Comparison of ENCODE assay signal across 22 mouse cellular contexts in the genomic region with DNA sequence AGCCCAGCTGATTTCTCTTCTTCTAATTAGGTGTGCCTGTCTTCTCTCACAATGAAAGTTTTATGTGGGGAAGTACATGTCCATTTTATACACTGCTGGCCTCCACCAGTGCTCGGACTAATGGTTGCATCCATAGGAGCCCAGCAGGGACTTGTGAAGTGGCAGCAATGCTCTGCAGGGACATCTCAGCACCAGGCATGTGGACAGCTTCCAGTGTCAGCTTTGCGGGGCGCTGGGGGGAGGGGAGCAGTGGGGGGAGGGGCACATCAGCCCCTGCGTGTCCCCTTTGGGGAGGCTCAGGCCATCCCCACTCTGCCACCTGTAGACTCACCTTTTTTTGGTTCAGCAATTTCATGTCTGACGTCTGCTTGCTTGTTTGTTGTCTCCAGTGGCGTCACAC. TPM values are rescaled to one million over a fixed set of nuclear protein-coding genes. Genes with fewer than 3 reads are reported as not detected.
DNase-seq lines count a peak whose midpoint lies in the region; ATAC-seq and TF ChIP-seq lines count a peak whose summit lies in the region.
"Had no signal": no experiment of that assay in that cellular context is flagged by ENCODE, and none has a peak within 500 bp of the region (broad histone marks: within the 10 kb centered on the region; RNA-seq: fewer than 3 reads in every experiment).

No protein-coding gene starts in this region.

- H3K36me3 ChIP-seq in forebrain, embryonic 13.5 days (ENCODE audit: poor library complexity, severe bottlenecking), result no peaks in the 10 kb centered on the region
- no peaks in the 10 kb centered on the region for H3K36me3 ChIP-seq in forebrain, embryonic 14.5 days (ENCODE audit: control insufficient read depth, insufficient read depth, low read length)
- no peaks in the 10 kb centered on the region for H3K36me3 ChIP-seq in lung, embryonic 14.5 days (ENCODE audit: insufficient read depth)
- H3K36me3 ChIP-seq in CH12.LX (replicated peaks in 1 of 2; ENCODE audit: control insufficient read depth in 1 of 2, insufficient read depth in 1 of 2, low read length in 1 of 2), result no peaks in the 10 kb centered on the region
- H3K36me3 ChIP-seq in G1E (replicated peaks), result peaks cover 70% of the 10 kb centered on the region
- H3K36me3 ChIP-seq: heart, embryonic 13.5 days; intestine, embryonic 15.5 days; limb, embryonic 12.5 days; liver, embryonic 13.5 days; neural tube, embryonic 13.5 days had no signal

- peaks cover 66% of the 10 kb centered on the region for H3K27me3 ChIP-seq in forebrain, embryonic 13.5 days
- H3K27me3 ChIP-seq in forebrain, embryonic 14.5 days (replicated peaks; ENCODE audit: control insufficient read depth, insufficient read depth, low read length), result peaks cover 37% of the 10 kb centered on the region
- peaks cover 37% of the 10 kb centered on the region for H3K27me3 ChIP-seq in lung, embryonic 14.5 days (ENCODE audit: insufficient read depth, low read length)
- peaks cover 35% of the 10 kb centered on the region for H3K27me3 ChIP-seq in CH12.LX (replicated peaks)
- peaks cover 15% of the 10 kb centered on the region for H3K27me3 ChIP-seq in G1E (ENCODE audit: insufficient read depth, low read length)

- in situ Hi-C loops in CH12.LX (cut with MboI; ENCODE audit: low pct_ligation_motif_present, low pct_unique_long_range_greater_than_20kb, low sequenced_read_pairs), result no loop called here

- no peaks in the 10 kb centered on the region for H3K9me3 ChIP-seq in forebrain, embryonic 13.5 days (replicated peaks)
- no peaks in the 10 kb centered on the region for H3K9me3 ChIP-seq in forebrain, embryonic 14.5 days (replicated peaks; ENCODE audit: control insufficient read depth, low read length)
- H3K9me3 ChIP-seq in lung, embryonic 14.5 days (ENCODE audit: low read depth, low read length), result no peaks in the 10 kb centered on the region
- no peaks in the 10 kb centered on the region for H3K9me3 ChIP-seq in CH12.LX (replicated peaks; ENCODE audit: low read length)
- no peaks in the 10 kb centered on the region for H3K9me3 ChIP-seq in G1E (replicated peaks)
- H3K9me3 ChIP-seq: heart, embryonic 13.5 days; intestine, embryonic 15.5 days; limb, embryonic 12.5 days; liver, embryonic 13.5 days; neural tube, embryonic 13.5 days had no signal

- no peaks in the 10 kb centered on the region for H3K79me2 ChIP-seq in CH12.LX (replicated peaks; ENCODE audit: control insufficient read depth, extremely low read depth, insufficient read depth, poor library complexity, severe bottlenecking)

- no peak for DNase-seq in forebrain, embryonic 14.5 days (ENCODE audit: low spot score)
- peak; percentile 25 for DNase-seq in lung, embryonic 14.5 days
- DNase-seq in lung, postnatal 36 days, result no peak
- DNase-seq in CH12.LX (ENCODE audit: extremely low read depth) (no peak), G1E (ENCODE audit: low spot score) (no peak)
- no peak for DNase-seq in cerebellum, adult 11 months
- DNase-seq: adrenal gland, adult 8-10 months; cerebellum, adult 11-12 months; cerebellum, postnatal 25 days; heart, adult 11 months; heart, postnatal 36 days; liver, embryonic 13.5 days; right cerebral cortex, postnatal 14 days had no signal

- H3K9ac ChIP-seq in forebrain, embryonic 13.5 days, result 0 out of 2 replicates have a peak overlapping the region, but pooled peaks have one; percentile 26
- H3K9ac ChIP-seq in forebrain, embryonic 14.5 days (ENCODE audit: low read length), result no peak overlapping the region
- no peak overlapping the region for H3K9ac ChIP-seq in lung, embryonic 14.5 days
- no peak overlapping the region for H3K9ac ChIP-seq in CH12.LX (ENCODE audit: insufficient read depth, low read depth)
- H3K9ac ChIP-seq: heart, embryonic 13.5 days; intestine, embryonic 15.5 days; limb, embryonic 12.5 days; liver, embryonic 13.5 days had no signal

- 0 out of 2 replicates have a peak overlapping the region, but pooled peaks have one; percentile 10 for H3K4me2 ChIP-seq in forebrain, embryonic 13.5 days
- H3K4me2 ChIP-seq in forebrain, embryonic 14.5 days (ENCODE audit: low read length), result no peak overlapping the region
- no peak overlapping the region for H3K4me2 ChIP-seq in lung, embryonic 14.5 days
- peak overlapping the region; percentile 48 for H3K4me2 ChIP-seq in CH12.LX (ENCODE audit: insufficient read depth, low read depth, poor library complexity, severe bottlenecking)
- H3K4me2 ChIP-seq: heart, embryonic 13.5 days; intestine, embryonic 15.5 days; limb, embryonic 12.5 days; liver, embryonic 13.5 days; neural tube, embryonic 13.5 days had no signal

- H3K4me3 ChIP-seq in forebrain, embryonic 13.5 days, result no peak overlapping the region
- no peak overlapping the region for H3K4me3 ChIP-seq in forebrain, embryonic 14.5 days (ENCODE audit: low read depth, low read length)
- H3K4me3 ChIP-seq in lung, embryonic 14.5 days (ENCODE audit: low read depth, low read length), result no peak overlapping the region
- H3K4me3 ChIP-seq in CH12.LX (replicated peaks in 1 of 3; ENCODE audit: low read depth in 2 of 3, low read length in 2 of 3, poor library complexity in 1 of 3) (no peak overlapping the region), G1E (ENCODE audit: low read depth, low read length) (peak overlapping the region; percentile 39; the same call in 1 of the 2 replicates)
- H3K4me3 ChIP-seq: gastrocnemius, adult 2 months; heart, embryonic 13.5 days; intestine, embryonic 15.5 days; limb, embryonic 12.5 days; liver, embryonic 13.5 days; neural tube, embryonic 13.5 days had no signal

- no peak for TF ChIP-seq POLR2A in CH12.LX (IDR thresholded peaks at IDR 0.05; ENCODE audit: low read depth, low read length)

- 5% methylated on average over 6 of the region's 6 CpGs for WGBS in forebrain, embryonic 13.5 days
- WGBS in forebrain, embryonic 14.5 days, result 5% methylated on average over 5 of the region's 6 CpGs
- WGBS in lung, embryonic 14.5 days, result 5% methylated on average over 6 of the region's 6 CpGs

- H3K27ac ChIP-seq in forebrain, embryonic 13.5 days, result no peak overlapping the region
- no peak overlapping the region for H3K27ac ChIP-seq in forebrain, embryonic 14.5 days (ENCODE audit: low read depth, low read length)
- H3K27ac ChIP-seq in lung, embryonic 14.5 days (ENCODE audit: low read depth), result no peak overlapping the region
- H3K27ac ChIP-seq in CH12.LX (ENCODE audit: insufficient read depth, low read depth), result no peak overlapping the region
- H3K27ac ChIP-seq: gastrocnemius, adult 2 months; heart, embryonic 13.5 days; intestine, embryonic 15.5 days; kidney, postnatal 0 days; limb, embryonic 12.5 days; liver, embryonic 13.5 days; neural tube, embryonic 13.5 days; stomach, postnatal 0 days had no signal

- no peak for TF ChIP-seq EP300 in CH12.LX (IDR thresholded peaks at IDR 0.05; ENCODE audit: low read length)

- TF ChIP-seq CTCF in lung, embryonic 14.5 days (IDR thresholded peaks at IDR 0.05; ENCODE audit: low read depth), result no peak
- no peak for TF ChIP-seq CTCF in CH12.LX (conservative IDR thresholded peaks at IDR 0.05 in 1 of 2, IDR thresholded peaks at IDR 0.05 in 1 of 2; ENCODE audit: low read depth in 2 of 2, low read length in 2 of 2)
- no peak for TF ChIP-seq CTCF in G1E (IDR thresholded peaks at IDR 0.05; ENCODE audit: low read depth, low read length)

- TF ChIP-seq RAD21 in CH12.LX (IDR thresholded peaks at IDR 0.05; ENCODE audit: low read depth, low read length), result no peak

- dilution Hi-C loops in CH12.LX (cut with MboI; ENCODE audit: extremely low pct_ligation_motif_present, extremely low pct_unique_long_range_greater_than_20kb, low sequenced_read_pairs), result no loop called here

- peaks cover 24% of the 10 kb centered on the region for H3K4me1 ChIP-seq in forebrain, embryonic 13.5 days
- H3K4me1 ChIP-seq in forebrain, embryonic 14.5 days (ENCODE audit: control insufficient read depth, insufficient read depth, low read length), result peaks cover 4% of the 10 kb centered on the region; the same call in 1 of the 2 replicates
- H3K4me1 ChIP-seq in lung, embryonic 14.5 days (ENCODE audit: insufficient read depth), result no peaks in the 10 kb centered on the region
- H3K4me1 ChIP-seq in CH12.LX (ENCODE audit: control insufficient read depth in 1 of 2, insufficient read depth in 2 of 2) (peaks cover 5 to 8% of the 10 kb centered on the region in 2 experiments; a peak in 3 of 4 replicates), G1E (ENCODE audit: insufficient read depth, low read depth, low read length) (peaks cover 36% of the 10 kb centered on the region)
- H3K4me1 ChIP-seq: intestine, embryonic 15.5 days; limb, embryonic 12.5 days had no signal

- ATAC-seq in forebrain, embryonic 13.5 days, result no peak
- no peak for ATAC-seq in forebrain, embryonic 14.5 days
- no peak for ATAC-seq in lung, embryonic 14.5 days (ENCODE audit: insufficient read depth)
- no peak for ATAC-seq in G1E (ENCODE audit: extremely low read depth, insufficient number of reproducible peaks, low FRiP score, poor library complexity, severe bottlenecking)

RNA-seq across cellular contexts. Expression of a gene that starts 5.5 kb away (rescaled TPM):
- polyA plus RNA-seq in forebrain, embryonic 13.5 days (2015; fragmentation: Nextera tagmentation; extraction: Ambion mirVana), result 0.37 and 0.50 TPM in 2 replicates
- polyA plus RNA-seq in forebrain, embryonic 14.5 days (2014; fragmentation: Nextera tagmentation; extraction: Ambion mirVana), result 0.75 and 1.0 TPM in 2 replicates
- 0.35 and 0.36 TPM in 2 replicates for polyA plus RNA-seq in lung, embryonic 14.5 days (2014; fragmentation: Nextera tagmentation; extraction: Ambion mirVana)
- not detected in 2 replicates for total RNA-seq in CH12.LX (2012; rRNA removed)
- total RNA-seq in CH12.LX (2014; rRNA removed), result not detected in 2 replicates
- 0.06 and 0.08 TPM in 2 replicates for polyA plus RNA-seq in CH12.LX (2012; ENCODE audit: insufficient read length, low read depth)
- total RNA-seq in G1E (2014; fragmentation: Nextera tagmentation), result 56.4 and 60.4 TPM in 2 replicates
- 153 and 179 TPM in 2 replicates for total RNA-seq in G1E (2017)
- 40.7 and 49.4 TPM in 2 replicates for polyA plus RNA-seq in G1E (2012)
- total RNA-seq: gastrocnemius, adult 2 months; heart, postnatal 36 days; MEL had no signal

RNA-seq across cellular contexts. Expression of a gene that starts 33.2 kb away (rescaled TPM):
- polyA plus RNA-seq in forebrain, embryonic 13.5 days (2015; fragmentation: Nextera tagmentation; extraction: Ambion mirVana), result 61.7 and 73.0 TPM in 2 replicates
- polyA plus RNA-seq in forebrain, embryonic 14.5 days (2014; fragmentation: Nextera tagmentation; extraction: Ambion mirVana), result 58.4 and 75.5 TPM in 2 replicates
- polyA plus RNA-seq in lung, embryonic 14.5 days (2014; fragmentation: Nextera tagmentation; extraction: Ambion mirVana), result 45.6 and 48.9 TPM in 2 replicates
- total RNA-seq in CH12.LX (2012; rRNA removed), result 43.8 and 44.2 TPM in 2 replicates
- 31.2 and 38.6 TPM in 2 replicates for total RNA-seq in CH12.LX (2014; rRNA removed)
- polyA plus RNA-seq in CH12.LX (2012; ENCODE audit: insufficient read length, low read depth), result 51.5 and 57.8 TPM in 2 replicates
- 129 and 141 TPM in 2 replicates for total RNA-seq in G1E (2014; fragmentation: Nextera tagmentation)
- total RNA-seq in G1E (2017), result 94.9 and 98.0 TPM in 2 replicates
- 76.1 and 86.1 TPM in 2 replicates for polyA plus RNA-seq in G1E (2012)

RNA-seq across cellular contexts. Expression of a gene that starts 58.3 kb away (rescaled TPM):
- polyA plus RNA-seq in forebrain, embryonic 13.5 days (2015; fragmentation: Nextera tagmentation; extraction: Ambion mirVana), result 59.1 and 60.6 TPM in 2 replicates
- 72.8 and 77.5 TPM in 2 replicates for polyA plus RNA-seq in forebrain, embryonic 14.5 days (2014; fragmentation: Nextera tagmentation; extraction: Ambion mirVana)
- polyA plus RNA-seq in lung, embryonic 14.5 days (2014; fragmentation: Nextera tagmentation; extraction: Ambion mirVana), result 37.7 and 43.4 TPM in 2 replicates
- total RNA-seq in CH12.LX (2012; rRNA removed), result 62.7 and 81.5 TPM in 2 replicates
- total RNA-seq in CH12.LX (2014; rRNA removed), result 35.2 and 37.7 TPM in 2 replicates
- 83.8 and 86.0 TPM in 2 replicates for polyA plus RNA-seq in CH12.LX (2012; ENCODE audit: insufficient read length, low read depth)
- total RNA-seq in G1E (2014; fragmentation: Nextera tagmentation), result 50.6 and 57.9 TPM in 2 replicates
- total RNA-seq in G1E (2017), result 67.5 and 68.8 TPM in 2 replicates
- 5.8 and 8.9 TPM in 2 replicates for polyA plus RNA-seq in G1E (2012)

Comparison
In these comparisons a context has a peak if more than half of its experiments do, and no peak if none do; other contexts are left out.
1. H3K4me2 ChIP-seq: peak in forebrain, embryonic 13.5 days (single experiment) and CH12.LX (single experiment); none in forebrain, embryonic 14.5 days (single experiment) and lung, embryonic 14.5 days (single experiment).
2. RNA of a gene that starts 5.5 kb away (polyA plus RNA-seq): 40.7 to 49.4 TPM in G1E; 0.75 to 1.0 TPM in forebrain, embryonic 14.5 days, 0.37 to 0.50 TPM in forebrain, embryonic 13.5 days, 0.35 to 0.36 TPM in lung, embryonic 14.5 days and 0.06 to 0.08 TPM in CH12.LX; every median in the first group is over 10 times any median in the second.